Mouse (Mus musculus): Measurements from ENCODE around the gene Gm20425. TPM values are rescaled to one million over a fixed set of nuclear protein-coding genes. Genes with fewer than 3 reads are reported as not detected.
A peak's percentile ranks its signal among the peaks of the same experiment; 100 is the strongest.

Gm20425 gene
- total and polyA plus RNA-seq, 3 experiments = not detected

DNA sequence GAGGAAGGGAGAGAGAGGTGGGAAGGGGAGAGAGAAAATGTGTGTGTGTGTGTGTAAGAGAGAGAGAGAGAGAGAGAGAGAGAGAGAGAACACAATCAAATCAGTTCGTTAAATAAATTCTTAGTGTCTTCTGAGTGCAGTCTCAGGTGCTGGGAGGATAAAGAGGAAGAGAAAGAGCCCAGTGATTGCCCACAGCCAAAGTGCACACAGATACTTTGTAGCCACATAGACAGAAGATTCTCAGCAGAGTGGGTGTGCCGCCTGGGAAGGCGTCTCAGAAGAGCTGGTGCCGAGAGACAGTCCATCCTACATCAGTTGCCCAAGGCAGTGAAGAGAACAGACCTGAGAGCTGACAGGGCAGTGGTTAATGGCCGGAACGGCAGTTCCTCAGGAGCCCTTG lies 15.8 kb downstream of the Gm20425 start:
- peak; percentile 21 for DNase-seq (ENCODE audit: extremely low read depth)
- no peak overlapping the region for H3K4me2 ChIP-seq (ENCODE audit: insufficient read depth, low read depth, poor library complexity, severe bottlenecking)
- H3K27me3 ChIP-seq (replicated peaks) = peaks cover 58% of the 10 kb centered on the region
- H3K27ac ChIP-seq (ENCODE audit: insufficient read depth, low read depth) = no peak overlapping the region
- H3K4me1 ChIP-seq (ENCODE audit: control insufficient read depth in 1 of 2, insufficient read depth in 2 of 2) = peaks cover 8 to 21% of the 10 kb centered on the region in 2 experiments; a peak in 3 of 4 replicates
- in situ Hi-C loops (cut with MboI; ENCODE audit: low pct_ligation_motif_present, low pct_unique_long_range_greater_than_20kb, low sequenced_read_pairs) = no loop called here
- TF ChIP-seq IRF4 (IDR thresholded peaks at IDR 0.05; ENCODE audit: low read depth, low read length) (no peak), ZKSCAN1 (IDR thresholded peaks at IDR 0.05; ENCODE audit: borderline replicate concordance, low read depth, low read length) (no peak), SIN3A (IDR thresholded peaks at IDR 0.05; ENCODE audit: low read length) (no peak), JUND (conservative IDR thresholded peaks at IDR 0.05; ENCODE audit: low read depth, low read length) (no peak), ZNF384 (IDR thresholded peaks at IDR 0.05; ENCODE audit: low read depth, low read length) (no peak), NELFE (IDR thresholded peaks at IDR 0.05; ENCODE audit: low read depth, low read length) (no peak), PAX5 (IDR thresholded peaks at IDR 0.05; ENCODE audit: low read length) (no peak), CTCF (conservative IDR thresholded peaks at IDR 0.05 in 1 of 2, IDR thresholded peaks at IDR 0.05 in 1 of 2; ENCODE audit: low read depth in 2 of 2, low read length in 2 of 2) (no peak), BHLHE40 (IDR thresholded peaks at IDR 0.05; ENCODE audit: low read depth, low read length) (no peak), KAT2A (IDR thresholded peaks at IDR 0.05; ENCODE audit: insufficient replicate concordance, low read length) (no peak), JUN (IDR thresholded peaks at IDR 0.05; ENCODE audit: insufficient read depth, low read depth, low read length) (no peak), MAX (IDR thresholded peaks at IDR 0.05; ENCODE audit: low read length) (no peak), MAZ (IDR thresholded peaks at IDR 0.05; ENCODE audit: low read depth, low read length) (no peak), E2F4 (IDR thresholded peaks at IDR 0.05; ENCODE audit: insufficient replicate concordance, low read depth, low read length) (no peak), UBTF (IDR thresholded peaks at IDR 0.05; ENCODE audit: low read depth, low read length) (no peak), CHD1 (IDR thresholded peaks at IDR 0.05; ENCODE audit: low read depth, low read length) (no peak), USF2 (conservative IDR thresholded peaks at IDR 0.05; ENCODE audit: low read depth, low read length) (no peak)
- H3K79me2 ChIP-seq (replicated peaks; ENCODE audit: control insufficient read depth, extremely low read depth, insufficient read depth, poor library complexity, severe bottlenecking) = no peaks in the 10 kb centered on the region
- H3K36me3 ChIP-seq (replicated peaks in 1 of 2; ENCODE audit: control insufficient read depth in 1 of 2, insufficient read depth in 1 of 2, low read length in 1 of 2) = no peaks in the 10 kb centered on the region
- no peaks in the 10 kb centered on the region for H3K9me3 ChIP-seq (replicated peaks; ENCODE audit: low read length)
- no peak overlapping the region for H3K4me3 ChIP-seq (replicated peaks in 1 of 3; ENCODE audit: low read depth in 2 of 3, low read length in 2 of 3, poor library complexity in 1 of 3)
- no peak overlapping the region for H3K9ac ChIP-seq (ENCODE audit: insufficient read depth, low read depth)
- dilution Hi-C loops (cut with MboI; ENCODE audit: extremely low pct_ligation_motif_present, extremely low pct_unique_long_range_greater_than_20kb, low sequenced_read_pairs) = no loop called here

DNA sequence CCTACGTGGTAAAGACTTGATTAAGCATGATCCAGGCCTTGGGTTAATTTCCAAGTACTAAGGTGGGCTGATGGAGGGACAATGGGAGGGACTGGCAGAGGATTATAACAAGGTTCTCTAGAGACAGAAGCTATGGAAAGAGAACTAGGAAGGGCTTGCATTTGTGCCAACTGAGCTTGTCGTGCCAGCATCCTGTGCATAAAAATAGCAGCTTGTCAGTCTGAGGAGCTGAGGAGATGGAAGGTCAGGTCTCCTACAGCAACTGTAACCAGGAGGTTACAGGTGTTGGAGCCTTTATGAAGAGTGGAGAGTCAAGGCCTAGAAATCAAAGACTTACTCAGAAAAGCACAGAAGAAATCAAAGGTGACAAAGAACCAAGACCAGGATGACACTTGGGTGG lies 16.5 kb downstream of the Gm20425 start:
- Histone ChIP-seq H3K27ac (ENCODE audit: insufficient read depth, low read depth) (no peak overlapping the region), H3K9me3 (replicated peaks; ENCODE audit: low read length) (no peaks in the 10 kb centered on the region), H3K4me1 (ENCODE audit: control insufficient read depth in 1 of 2, insufficient read depth in 2 of 2) (peaks cover 8 to 21% of the 10 kb centered on the region in 2 experiments; a peak in 3 of 4 replicates), H3K36me3 (replicated peaks in 1 of 2; ENCODE audit: control insufficient read depth in 1 of 2, insufficient read depth in 1 of 2, low read length in 1 of 2) (no peaks in the 10 kb centered on the region), H3K4me2 (ENCODE audit: insufficient read depth, low read depth, poor library complexity, severe bottlenecking) (0 out of 2 replicates have a peak overlapping the region, but pooled peaks have one; percentile 13), H3K27me3 (replicated peaks) (peaks cover 62% of the 10 kb centered on the region), H3K9ac (ENCODE audit: insufficient read depth, low read depth) (no peak overlapping the region), H3K79me2 (replicated peaks; ENCODE audit: control insufficient read depth, extremely low read depth, insufficient read depth, poor library complexity, severe bottlenecking) (no peaks in the 10 kb centered on the region), H3K4me3 (replicated peaks in 1 of 3; ENCODE audit: low read depth in 2 of 3, low read length in 2 of 3, poor library complexity in 1 of 3) (no peak overlapping the region)
- TF ChIP-seq HCFC1 (IDR thresholded peaks at IDR 0.05; ENCODE audit: low read depth, low read length) (no peak), IRF4 (IDR thresholded peaks at IDR 0.05; ENCODE audit: low read depth, low read length) (no peak), BHLHE40 (IDR thresholded peaks at IDR 0.05; ENCODE audit: low read depth, low read length) (no peak), MAFK (IDR thresholded peaks at IDR 0.05; ENCODE audit: insufficient replicate concordance, low read length) (no peak), EP300 (IDR thresholded peaks at IDR 0.05; ENCODE audit: low read length) (no peak), JUND (conservative IDR thresholded peaks at IDR 0.05; ENCODE audit: low read depth, low read length) (no peak), KAT2A (IDR thresholded peaks at IDR 0.05; ENCODE audit: insufficient replicate concordance, low read length) (no peak), TBP (conservative IDR thresholded peaks at IDR 0.05; ENCODE audit: low read depth, low read length) (no peak), ZMIZ1 (IDR thresholded peaks at IDR 0.05; ENCODE audit: low read depth, low read length) (no peak), MAX (IDR thresholded peaks at IDR 0.05; ENCODE audit: low read length) (no peak), GABPA (IDR thresholded peaks at IDR 0.05; ENCODE audit: insufficient replicate concordance, low read depth, low read length) (no peak)
- dilution Hi-C loops (cut with MboI; ENCODE audit: extremely low pct_ligation_motif_present, extremely low pct_unique_long_range_greater_than_20kb, low sequenced_read_pairs) (no loop called here), in situ Hi-C loops (cut with MboI; ENCODE audit: low pct_ligation_motif_present, low pct_unique_long_range_greater_than_20kb, low sequenced_read_pairs) (no loop called here)
- no peak for DNase-seq (ENCODE audit: extremely low read depth)
